In the genomic region with DNA sequence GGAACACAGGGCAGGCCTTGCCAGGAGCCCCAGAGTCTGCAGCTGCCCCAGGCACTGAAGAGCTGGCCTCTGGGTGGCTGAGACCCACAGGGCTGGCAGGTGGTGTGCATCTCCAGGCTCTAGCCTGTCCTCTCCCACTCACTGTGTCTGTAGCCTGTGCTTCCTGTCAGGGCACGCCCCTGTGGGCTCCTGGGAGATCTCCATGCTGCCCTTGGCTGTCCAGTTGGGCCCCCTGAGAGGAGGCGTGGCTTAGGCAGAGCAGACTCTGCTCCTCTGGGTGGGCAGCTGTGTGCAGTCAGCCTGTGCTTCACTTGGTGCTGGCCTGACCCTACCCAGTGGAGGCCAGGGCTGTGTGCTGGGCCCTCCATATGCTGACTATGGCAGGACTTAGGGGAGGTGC, we compare ENCODE assay signal across 7 mouse cellular contexts. TPM values are rescaled to one million over a fixed set of nuclear protein-coding genes. Genes with fewer than 3 reads are reported as not detected.
DNase-seq lines count a peak whose midpoint lies in the region; ATAC-seq lines count a peak whose summit lies in the region.

No protein-coding gene starts in this region.

- H3K4me1 ChIP-seq in megakaryocyte, embryonic 14.5 days = peaks cover 96% of the 10 kb centered on the region

- H3K36me3 ChIP-seq in megakaryocyte, embryonic 14.5 days (replicated peaks; ENCODE audit: low read length) = peaks cover 84% of the 10 kb centered on the region

- DNase-seq in heart, adult 9 months (ENCODE audit: low spot score in 2 of 2) = peak; percentile 64 to 67
- peak; percentile 45 to 79 for DNase-seq in kidney, postnatal 25 days
- DNase-seq in testis, postnatal 10 days (ENCODE audit: low spot score) = peak; percentile 82
- no peak for DNase-seq in cerebellum, adult 9-10 months
- no peak for DNase-seq in right cerebral cortex, postnatal 36 days (ENCODE audit: low spot score in 2 of 2)

- H3K27me3 ChIP-seq in megakaryocyte, embryonic 14.5 days (replicated peaks) = no peaks in the 10 kb centered on the region

- no peaks in the 10 kb centered on the region for H3K9me3 ChIP-seq in megakaryocyte, embryonic 14.5 days

- H3K4me3 ChIP-seq in megakaryocyte, embryonic 14.5 days (replicated peaks) = peak overlapping the region; percentile 44

- no peak for ATAC-seq in megakaryocyte, adult 5-6 weeks (ENCODE audit: poor library complexity, severe bottlenecking)

RNA-seq across cellular contexts. Expression of gene Csnk1g2, which starts 5.0 kb away (rescaled TPM):
- 476 and 617 TPM in 2 replicates for polyA plus RNA-seq in megakaryocyte, embryonic 14.5 days (2012; ENCODE audit: insufficient read depth, low replicate concordance)
- 34.5 and 46.0 TPM in 2 replicates for total RNA-seq in megakaryocyte, adult 5-6 weeks (2015)
- total RNA-seq in megakaryocyte, adult 5-6 weeks (2017) = 127 and 144 TPM in 2 replicates

RNA-seq across cellular contexts. Expression of gene Gm49322, which starts 21.9 kb away (rescaled TPM):
- not detected in 2 replicates for polyA plus RNA-seq in megakaryocyte, embryonic 14.5 days (2012; ENCODE audit: insufficient read depth, low replicate concordance)
- total RNA-seq in megakaryocyte, adult 5-6 weeks (2015) = 0.54 TPM in 1 of 2 replicates, not detected in the other
- 0.15 and 0.89 TPM in 2 replicates for total RNA-seq in megakaryocyte, adult 5-6 weeks (2017)

RNA-seq across cellular contexts. Expression of gene Adat3, which starts 25.0 kb away (rescaled TPM):
- polyA plus RNA-seq in megakaryocyte, embryonic 14.5 days (2012; ENCODE audit: insufficient read depth, low replicate concordance) = 5.7 and 13.7 TPM in 2 replicates
- total RNA-seq in megakaryocyte, adult 5-6 weeks (2015) = 0.91 and 1.1 TPM in 2 replicates
- total RNA-seq in megakaryocyte, adult 5-6 weeks (2017) = 3.8 TPM in 1 of 2 replicates, not detected in the other

RNA-seq across cellular contexts. Expression of gene Scamp4, which starts 25.0 kb away (rescaled TPM):
- polyA plus RNA-seq in megakaryocyte, embryonic 14.5 days (2012; ENCODE audit: insufficient read depth, low replicate concordance) = 19.2 and 31.4 TPM in 2 replicates
- total RNA-seq in megakaryocyte, adult 5-6 weeks (2015) = 16.9 and 22.3 TPM in 2 replicates
- total RNA-seq in megakaryocyte, adult 5-6 weeks (2017) = 4.8 and 11.4 TPM in 2 replicates

RNA-seq across cellular contexts. Expression of gene Btbd2, which starts 29.2 kb away (rescaled TPM):
- 91.6 and 121 TPM in 2 replicates for polyA plus RNA-seq in megakaryocyte, embryonic 14.5 days (2012; ENCODE audit: insufficient read depth, low replicate concordance)
- total RNA-seq in megakaryocyte, adult 5-6 weeks (2015) = 8.4 and 10.3 TPM in 2 replicates
- total RNA-seq in megakaryocyte, adult 5-6 weeks (2017) = 16.5 and 30.1 TPM in 2 replicates

Comparison
In these comparisons a context has a peak if more than half of its experiments do, and no peak if none do; other contexts are left out.
1. DNase-seq: peak in heart, adult 9 months (2 of 2), kidney, postnatal 25 days (2 of 2) and testis, postnatal 10 days (single experiment); none in cerebellum, adult 9-10 months (single experiment) and right cerebral cortex, postnatal 36 days (0 of 2).